Mouse (Mus musculus) myocyte (in vitro differentiated cells): ENCODE measurements around the gene Tmem259.

Experiments
- POLR2A ChIP-seq: IDR thresholded peaks from one replicate; pipeline ENCODE4 v1.6.1; 2011; ENCODE audit warnings: low read depth, mild to moderate bottlenecking, control low read depth, moderate library complexity; ENCODE audit not compliant: insufficient read length
- POLR2AphosphoS2 ChIP-seq: IDR thresholded peaks from one replicate; pipeline ENCODE4 v1.6.1; 2011; ENCODE audit warnings: low read depth, control low read depth; ENCODE audit not compliant: insufficient read length
- TCF12 ChIP-seq: IDR thresholded peaks from one replicate; pipeline ENCODE4 v1.6.1; 2011; ENCODE audit warnings: mild to moderate bottlenecking, control low read depth; ENCODE audit not compliant: poor library complexity, insufficient read depth, severe bottlenecking
- USF1 ChIP-seq: IDR thresholded peaks from one replicate; pipeline ENCODE4 v1.6.1; 2011; ENCODE audit warnings: low read depth, mild to moderate bottlenecking, control low read depth, moderate library complexity

DNA sequence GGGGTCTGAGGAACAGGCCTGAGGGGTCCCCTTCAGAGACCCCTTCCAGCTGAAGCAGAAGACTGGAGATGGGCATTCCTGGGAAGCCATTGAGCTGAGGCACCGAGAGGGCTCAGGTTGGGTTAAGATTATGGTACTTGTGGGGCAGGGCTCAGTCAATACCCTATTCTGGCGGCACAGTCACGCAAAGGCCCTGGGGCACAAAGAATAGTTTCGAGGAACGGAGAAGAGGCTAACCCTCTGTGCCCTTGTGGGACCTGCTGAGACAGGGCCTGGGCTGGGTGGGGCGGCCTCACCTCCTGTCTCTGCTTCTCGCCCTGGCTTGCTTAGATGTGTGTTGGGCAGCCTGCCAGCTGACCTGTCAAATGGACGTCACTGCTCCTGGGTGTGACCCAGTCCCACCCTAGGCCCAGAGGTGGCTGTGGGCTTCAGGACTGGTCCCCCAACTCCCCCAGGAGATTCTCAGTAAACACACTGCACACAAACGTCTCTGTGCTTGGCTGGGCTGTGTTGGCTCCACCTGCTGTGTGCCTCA lies 50.9 kb downstream of the Tmem259 start:
- TF ChIP-seq POLR2A (no peak), TCF12 (no peak), USF1 (no peak), POLR2AphosphoS2 (no peak)
